Mouse (Mus musculus) natural killer cell, adult 2 months (primary cell): Measurements from ENCODE around the gene Sema4a.

Source experiments
- DNase-seq, 2 experiments: peaks; one replicate each; pipeline ENCODE4 v3.0.0; 2022; ENCODE audit warnings: low spot score in 2 of 2

Gene Sema4a

DNA sequence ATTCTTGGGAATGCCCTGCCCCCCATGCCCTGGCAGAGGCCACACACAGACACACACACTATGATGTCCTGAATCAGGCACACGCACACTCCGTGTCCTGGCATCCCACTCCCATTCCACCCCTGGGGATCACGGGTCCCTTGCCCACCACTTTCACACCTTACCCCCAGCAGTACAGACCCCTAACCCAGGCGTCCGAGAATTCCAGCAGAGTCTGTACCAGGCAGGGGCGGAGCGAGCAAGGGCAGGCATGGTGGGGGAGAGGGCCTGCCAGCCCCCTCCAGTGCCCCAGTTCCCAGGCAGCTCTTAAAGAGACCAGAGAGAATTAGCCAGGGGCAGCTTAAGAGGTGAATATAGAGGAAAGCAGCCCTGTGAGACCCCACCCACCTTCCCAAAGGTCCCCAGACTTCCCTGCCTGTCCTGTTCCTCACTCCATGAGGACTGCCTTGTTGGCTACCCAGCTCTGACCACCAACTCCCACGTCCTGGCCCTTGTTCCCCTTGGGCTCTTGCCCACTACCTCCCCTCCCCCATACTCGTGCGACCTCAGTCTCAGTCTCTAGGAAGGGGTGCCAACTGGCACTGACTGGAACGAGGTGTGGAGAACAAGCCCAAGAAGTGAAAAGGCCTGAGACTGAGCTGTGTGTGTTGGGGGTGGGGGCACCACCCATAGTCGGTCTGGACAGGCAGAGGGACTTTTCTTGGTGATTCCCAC lies at the start of gene Sema4a:
Sema4a (minus strand) TSS at position 200 of the 714 bp plus-strand sequence.
- no peak for DNase-seq

- DNase-seq = peak; percentile 98 to 99
These were observed 48.9 kb upstream of the Sema4a start, which contains the start of gene Lmna for GRCm38 (mm10) chr3:88509692-88510420. Lmna (minus strand) TSS chr3:88509956.

GRCm38 (mm10) chr3:88509250-88509649 lies 48.3 kb upstream of the Sema4a start:
- DNase-seq = no peak

DNA sequence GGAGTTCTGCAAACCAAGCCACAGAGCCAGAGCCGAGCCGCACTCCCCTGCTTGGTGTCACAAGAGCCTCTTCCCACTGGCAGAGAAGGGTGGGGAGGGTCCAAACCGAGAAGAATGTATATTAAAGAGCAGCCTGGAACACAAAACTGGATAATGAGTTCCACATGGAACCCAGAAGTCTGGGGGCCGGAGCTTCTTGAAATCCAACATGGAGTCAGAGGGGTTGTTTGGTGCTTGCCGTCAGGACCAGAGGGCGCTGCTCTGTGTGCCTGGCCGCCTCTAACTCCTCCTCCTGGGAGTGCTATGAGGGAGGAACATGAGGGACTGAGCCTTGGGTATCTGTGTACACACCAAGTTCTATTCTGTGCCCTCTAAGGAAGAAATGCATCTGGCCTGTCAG lies 44.8 kb upstream of the Sema4a start:
- DNase-seq = no peak

DNA sequence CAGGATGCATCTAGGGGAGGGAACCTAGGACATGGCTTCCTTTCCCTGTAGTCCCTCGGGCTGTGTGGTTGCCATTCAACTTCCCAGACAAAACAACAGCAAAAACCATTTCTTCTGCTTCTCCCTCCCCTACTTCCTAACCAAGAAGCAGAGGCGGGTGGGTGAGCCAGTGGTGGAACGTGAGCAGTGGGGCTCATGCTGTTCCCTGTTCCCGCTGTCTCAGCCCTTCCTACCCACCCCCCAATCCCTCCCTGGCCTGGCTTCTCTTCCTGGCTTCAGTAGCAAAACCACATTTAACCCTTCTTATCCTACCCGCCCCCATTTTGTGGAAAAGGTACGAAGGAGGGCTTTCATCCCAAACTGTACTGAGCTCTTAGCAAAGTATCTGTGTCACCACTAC lies 44.1 kb upstream of the Sema4a start:
- DNase-seq = no peak

GRCm38 (mm10) chr3:88503881-88504746 lies 43.1 kb upstream of the Sema4a start:
- no peak for DNase-seq

GRCm38 (mm10) chr3:88503505-88503863 lies 42.5 kb upstream of the Sema4a start:
- DNase-seq = no peak

DNA sequence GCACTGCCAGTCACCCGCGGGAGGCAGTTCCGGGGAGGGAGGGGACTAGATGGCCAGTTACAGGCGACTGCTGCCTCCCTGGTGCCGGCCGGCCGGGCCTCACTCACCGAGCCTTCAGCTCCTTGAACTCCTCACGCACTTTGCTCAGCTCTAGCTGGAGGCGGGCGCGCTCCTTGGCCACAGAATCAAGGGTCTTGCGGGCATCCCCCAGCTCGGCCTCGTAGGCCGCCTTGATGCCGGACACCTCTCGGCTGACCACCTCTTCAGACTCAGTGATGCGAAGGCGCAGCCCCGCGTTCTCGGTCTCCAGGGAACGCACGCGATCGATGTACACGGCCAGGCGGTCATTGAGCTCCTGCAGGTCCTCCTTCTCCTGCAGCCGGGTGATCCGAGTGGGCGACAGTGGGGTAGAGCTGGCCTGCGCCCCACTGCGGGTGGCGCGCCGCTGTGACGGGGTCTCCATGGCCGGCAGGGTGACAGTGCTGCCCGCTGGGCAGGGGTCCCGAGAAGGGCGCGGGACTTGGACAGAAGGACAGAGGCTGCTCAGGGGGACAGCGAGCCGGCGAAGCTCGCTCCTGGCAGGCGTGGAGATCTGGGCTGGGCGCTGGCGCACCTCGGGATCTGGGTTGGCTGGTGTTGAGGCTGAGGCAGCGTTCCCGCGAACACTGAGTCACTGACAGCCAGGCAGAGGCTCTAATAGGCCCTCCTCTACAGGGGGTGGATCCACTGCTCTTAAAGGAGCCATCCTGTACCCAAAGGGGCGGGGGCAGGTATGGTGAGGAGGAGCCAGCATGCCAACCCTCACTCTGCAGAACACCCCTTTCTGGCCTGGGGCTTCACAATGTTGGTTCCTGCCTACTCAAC lies 41.9 kb upstream of the Sema4a start:
- peak; percentile 76 to 82 for DNase-seq

DNA sequence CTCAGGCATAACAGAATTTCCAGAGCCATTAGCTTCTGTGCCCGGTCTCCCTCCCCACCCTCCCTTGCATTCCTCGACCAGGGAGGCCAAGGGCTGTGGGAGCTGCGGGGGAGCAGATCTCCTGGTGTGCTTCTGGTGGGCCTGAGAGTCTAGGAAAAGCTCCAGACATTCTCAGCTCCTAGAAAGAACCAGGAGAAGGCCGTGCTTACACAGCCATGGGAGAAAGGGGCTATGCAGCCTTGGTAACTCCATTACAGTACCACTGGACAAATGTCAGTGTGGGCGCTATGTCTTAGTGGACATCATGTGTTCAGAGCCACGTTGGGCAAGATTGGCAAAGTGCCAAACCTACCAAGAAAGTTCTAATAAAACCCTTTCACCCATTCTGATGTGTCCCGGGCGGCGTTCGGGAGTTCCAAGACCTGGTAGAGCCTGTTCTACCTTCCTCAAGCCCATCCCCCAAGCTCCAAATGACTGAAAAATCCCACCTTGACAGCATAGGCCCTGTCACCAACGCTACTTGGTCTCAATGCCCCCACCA lies 41.1 kb upstream of the Sema4a start:
- no peak for DNase-seq

DNA sequence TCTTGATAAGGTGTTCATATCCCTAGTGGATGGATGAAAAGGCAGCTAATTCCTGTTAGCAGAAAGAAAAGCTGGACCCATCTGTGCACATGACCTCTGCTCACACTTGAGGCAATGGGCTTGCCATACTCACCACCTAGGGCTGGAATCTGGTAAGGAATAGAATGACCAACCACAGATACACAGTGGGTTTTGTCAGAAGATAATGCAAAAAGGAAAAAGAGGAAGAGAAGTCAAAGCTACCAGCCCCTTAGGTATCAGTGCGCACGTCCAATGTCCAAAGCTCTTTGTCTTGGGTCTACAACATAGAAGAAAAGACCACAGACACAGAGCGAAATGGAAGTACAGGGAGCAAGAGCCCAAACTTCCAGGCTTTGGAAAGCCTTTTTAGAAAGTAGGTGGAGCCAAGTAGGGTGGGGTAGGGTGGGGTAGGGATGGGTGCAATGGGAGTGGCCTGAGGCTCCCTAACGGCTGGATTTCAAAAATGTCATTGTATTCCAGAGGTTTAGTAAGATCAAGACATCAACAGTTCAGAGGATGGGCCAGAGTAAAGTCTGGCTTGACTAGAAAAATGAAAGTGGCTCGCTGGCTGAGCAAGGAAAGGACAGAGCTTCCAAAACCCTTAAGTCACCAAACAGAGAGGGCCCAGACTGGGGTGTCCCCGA lies 40.5 kb upstream of the Sema4a start:
- no peak for DNase-seq

- DNase-seq = no peak
These were observed 39.8 kb upstream of the Sema4a start for GRCm38 (mm10) chr3:88500655-88501365.

GRCm38 (mm10) chr3:88500087-88500486 lies 39.1 kb upstream of the Sema4a start:
- no peak for DNase-seq

GRCm38 (mm10) chr3:88499580-88499979 lies 38.6 kb upstream of the Sema4a start:
- DNase-seq = no peak

- no peak for DNase-seq
These were observed 34.9 kb upstream of the Sema4a start for GRCm38 (mm10) chr3:88495741-88496415.

DNA sequence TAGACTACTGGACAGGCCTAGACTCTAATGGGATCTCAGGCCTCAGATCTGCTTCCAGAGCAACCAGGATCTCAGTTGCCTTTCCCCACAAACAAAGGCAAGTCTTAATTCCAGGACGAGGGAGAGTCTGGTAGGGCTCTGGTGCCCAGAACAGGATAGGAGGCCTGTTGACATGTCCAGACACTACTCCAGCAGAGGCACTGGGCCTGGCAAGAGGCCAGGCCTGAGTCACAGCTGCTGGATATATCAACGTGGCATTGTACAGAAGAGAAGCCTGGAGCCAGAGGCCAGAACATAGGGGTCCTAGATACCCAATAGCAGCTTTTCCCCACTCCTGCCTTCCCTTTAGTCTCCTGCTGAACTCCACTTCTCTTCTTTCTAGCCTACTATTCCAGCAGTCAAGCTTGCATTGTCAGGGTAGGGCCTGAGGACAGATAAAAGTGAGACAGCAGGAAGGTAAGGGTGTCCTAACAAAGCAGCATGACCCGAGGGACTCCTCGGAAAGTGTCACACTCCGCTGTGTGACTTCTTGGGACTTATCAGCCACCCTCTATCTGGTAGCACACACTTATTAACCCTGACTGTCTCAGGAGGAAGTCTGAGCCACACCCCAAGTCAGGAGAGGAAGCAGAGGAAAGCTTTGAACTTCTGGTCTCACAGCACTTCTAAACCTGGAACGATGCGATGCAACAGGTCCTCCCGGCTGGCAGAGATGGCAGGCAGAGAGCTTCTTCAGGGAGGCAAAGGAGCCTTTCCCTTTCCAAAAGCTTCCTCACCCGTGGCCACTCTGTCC lies 34.0 kb upstream of the Sema4a start:
- no peak for DNase-seq

- no peak for DNase-seq
These were observed 33.0 kb upstream of the Sema4a start for GRCm38 (mm10) chr3:88493706-88494582.

DNA sequence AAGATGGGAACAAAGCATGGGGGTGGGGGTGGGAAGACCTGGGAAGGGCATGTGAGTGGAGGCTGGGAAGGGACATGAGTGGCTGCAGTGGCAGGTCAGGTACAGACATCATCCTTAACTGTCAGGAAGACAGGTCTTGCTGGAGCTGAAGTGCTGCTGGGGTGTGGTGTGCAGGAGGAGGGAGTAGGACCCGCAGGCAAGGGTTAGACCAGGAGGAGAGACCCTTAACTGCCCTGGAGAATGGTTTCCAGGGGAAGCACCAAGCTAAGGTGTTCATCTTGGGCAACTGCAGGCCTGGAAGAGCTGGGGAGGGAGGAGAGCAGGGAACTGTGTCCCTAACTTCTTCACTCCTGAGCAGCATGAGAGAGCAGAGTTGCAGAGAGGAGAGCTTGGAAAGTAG lies 26.4 kb upstream of the Sema4a start:
- no peak for DNase-seq

DNA sequence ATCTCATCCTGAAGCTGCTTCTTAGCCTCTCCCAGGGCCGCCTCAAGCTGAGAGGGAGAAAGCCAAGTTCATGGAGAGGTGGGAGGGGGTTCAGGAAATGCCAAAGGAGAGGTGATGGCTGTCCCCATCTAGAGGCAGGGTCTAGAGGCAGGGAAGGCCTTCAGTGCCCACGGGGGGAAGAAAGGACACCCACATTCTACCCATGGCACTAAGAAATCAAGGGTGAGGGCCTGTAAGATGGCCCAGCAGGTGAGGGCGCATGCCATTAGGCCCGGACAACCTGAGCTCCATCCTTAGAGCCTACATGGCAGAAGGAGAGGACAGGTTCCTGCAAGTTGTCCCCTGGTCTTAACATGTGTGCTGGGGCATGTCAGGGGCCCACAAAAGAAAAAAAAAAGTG lies 25.9 kb upstream of the Sema4a start:
- no peak for DNase-seq
